Mouse (Mus musculus): Measurements from ENCODE around the gene Ugt1a5. TPM values are rescaled to one million over a fixed set of nuclear protein-coding genes. Genes with fewer than 3 reads are reported as not detected.
"Not testable (repeated sequence)": the region's sequence is repeated elsewhere in the genome, so short reads cannot be mapped to it uniquely, and the experiment has no call there.

Gene Ugt1a5
- polyA plus RNA-seq, 1 experiment from 2014 or later: not detected

DNA sequence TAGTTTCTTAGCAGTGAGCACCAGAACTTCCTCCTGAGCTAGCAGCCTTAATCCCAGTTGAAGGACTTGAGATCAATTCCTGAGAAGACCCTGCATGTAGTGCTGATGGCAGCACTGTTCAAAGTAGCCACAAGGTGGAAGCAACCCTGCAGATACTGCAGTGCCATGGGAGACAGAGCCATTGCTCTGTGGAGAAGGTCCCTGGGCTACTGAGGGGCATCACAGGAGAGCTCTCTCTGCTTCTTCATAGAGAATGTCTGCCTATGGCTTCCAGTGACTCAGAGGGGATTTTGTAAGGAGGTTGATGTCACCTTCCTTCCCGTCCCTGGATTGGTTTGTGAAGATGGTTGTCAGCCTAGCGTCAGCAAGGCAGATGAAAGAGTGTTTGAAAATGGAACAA lies 15.7 kb upstream of the Ugt1a5 start:
- not testable (repeated sequence) for H3K9me3 ChIP-seq (ENCODE audit: control insufficient read depth, low read length); H3K36me3 ChIP-seq (ENCODE audit: control insufficient read depth, insufficient read depth, low read length); H3K27ac ChIP-seq (replicated peaks in 1 of 2; ENCODE audit: control insufficient read depth in 1 of 2, insufficient read depth in 1 of 2, low read depth in 2 of 2, low read length in 2 of 2); H3K27me3 ChIP-seq (ENCODE audit: control insufficient read depth, insufficient read depth, low read length); ATAC-seq (ENCODE audit: insufficient number of reproducible peaks, insufficient read depth, low FRiP score, low read depth); H3K4me3 ChIP-seq (ENCODE audit: control insufficient read depth in 1 of 2, insufficient read depth in 1 of 2, low read depth in 1 of 2, low read length in 2 of 2); H3K9ac ChIP-seq (ENCODE audit: low read length); H3K4me2 ChIP-seq (ENCODE audit: low read length); H3K4me1 ChIP-seq (ENCODE audit: control insufficient read depth in 2 of 2, insufficient read depth in 2 of 2, low read length in 2 of 2)
- 54% methylated on average over 2 of the region's 2 CpGs for WGBS

DNA sequence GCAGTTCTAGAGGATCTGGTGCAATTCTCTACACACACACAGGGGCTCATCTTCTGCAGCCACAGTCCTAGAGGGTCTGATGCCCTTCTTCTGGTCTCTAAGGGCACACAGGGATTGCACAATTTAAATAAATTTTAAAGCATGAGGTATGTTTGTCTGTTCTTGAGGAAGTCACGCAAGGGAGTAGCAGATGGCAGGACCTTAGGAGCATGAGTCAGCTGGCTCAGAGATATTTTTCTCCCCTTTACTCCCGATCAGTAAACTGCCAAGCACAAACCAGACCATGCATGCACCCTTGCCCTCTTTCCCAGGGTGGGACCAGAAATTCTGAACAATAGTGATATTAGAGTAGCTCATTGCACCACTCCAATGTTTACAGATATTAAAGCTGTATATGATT lies 7.4 kb upstream of the Ugt1a5 start:
- Histone ChIP-seq H3K27ac (replicated peaks in 1 of 2; ENCODE audit: control insufficient read depth in 1 of 2, insufficient read depth in 1 of 2, low read depth in 2 of 2, low read length in 2 of 2) (no peak overlapping the region), H3K9me3 (ENCODE audit: control insufficient read depth, low read length) (no peaks in the 10 kb centered on the region), H3K36me3 (ENCODE audit: control insufficient read depth, insufficient read depth, low read length) (no peaks in the 10 kb centered on the region), H3K9ac (ENCODE audit: low read length) (no peak overlapping the region), H3K4me3 (ENCODE audit: control insufficient read depth in 1 of 2, insufficient read depth in 1 of 2, low read depth in 1 of 2, low read length in 2 of 2) (no peak overlapping the region), H3K4me2 (ENCODE audit: low read length) (no peak overlapping the region), H3K4me1 (ENCODE audit: control insufficient read depth in 2 of 2, insufficient read depth in 2 of 2, low read length in 2 of 2) (no peaks in the 10 kb centered on the region), H3K27me3 (ENCODE audit: control insufficient read depth, insufficient read depth, low read length) (no peaks in the 10 kb centered on the region)
- ATAC-seq (ENCODE audit: insufficient number of reproducible peaks, insufficient read depth, low FRiP score, low read depth): no peak
- WGBS: 75% methylated on average over 2 of the region's 2 CpGs

DNA sequence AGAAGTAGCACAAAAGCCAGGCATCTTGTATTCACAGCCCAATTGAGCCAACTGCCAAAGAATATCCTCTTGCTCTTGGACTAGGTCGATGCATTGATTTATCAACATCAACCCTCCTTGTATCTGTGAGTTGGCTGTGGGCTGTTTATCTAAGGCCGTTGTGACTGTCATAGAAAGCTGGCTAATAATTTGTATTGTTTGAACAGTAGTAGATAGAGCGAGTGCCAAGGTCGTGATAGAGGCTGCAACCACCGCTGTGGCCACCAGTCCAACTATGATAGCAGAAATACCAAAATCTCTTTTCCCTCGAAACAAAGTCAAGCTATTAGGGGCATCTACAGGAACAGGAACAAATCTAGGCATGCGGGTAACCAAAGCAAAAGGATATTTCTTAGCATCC lies 6.4 kb downstream of the Ugt1a5 start:
- not testable (repeated sequence) for ATAC-seq (ENCODE audit: insufficient number of reproducible peaks, insufficient read depth, low FRiP score, low read depth); H3K4me3 ChIP-seq (ENCODE audit: control insufficient read depth in 1 of 2, insufficient read depth in 1 of 2, low read depth in 1 of 2, low read length in 2 of 2); H3K4me2 ChIP-seq (ENCODE audit: low read length); H3K36me3 ChIP-seq (ENCODE audit: control insufficient read depth, insufficient read depth, low read length); H3K27me3 ChIP-seq (ENCODE audit: control insufficient read depth, insufficient read depth, low read length); H3K9ac ChIP-seq (ENCODE audit: low read length); H3K27ac ChIP-seq (replicated peaks in 1 of 2; ENCODE audit: control insufficient read depth in 1 of 2, insufficient read depth in 1 of 2, low read depth in 2 of 2, low read length in 2 of 2); H3K4me1 ChIP-seq (ENCODE audit: control insufficient read depth in 2 of 2, insufficient read depth in 2 of 2, low read length in 2 of 2)
- WGBS: 75% methylated on average over 5 of the region's 7 CpGs
- peaks cover 12% of the 10 kb centered on the region; the same call in 1 of the 2 replicates for H3K9me3 ChIP-seq (ENCODE audit: control insufficient read depth, low read length)

GRCm38 (mm10) chr1:88179657-88180056 lies 13.8 kb downstream of the Ugt1a5 start:
- Histone ChIP-seq H3K36me3 (ENCODE audit: control insufficient read depth, insufficient read depth, low read length) (no peaks in the 10 kb centered on the region), H3K4me2 (ENCODE audit: low read length) (no peak overlapping the region), H3K27me3 (ENCODE audit: control insufficient read depth, insufficient read depth, low read length) (no peaks in the 10 kb centered on the region), H3K4me1 (ENCODE audit: control insufficient read depth in 2 of 2, insufficient read depth in 2 of 2, low read length in 2 of 2) (no peaks in the 10 kb centered on the region), H3K27ac (replicated peaks in 1 of 2; ENCODE audit: control insufficient read depth in 1 of 2, insufficient read depth in 1 of 2, low read depth in 2 of 2, low read length in 2 of 2) (no peak overlapping the region), H3K9ac (ENCODE audit: low read length) (no peak overlapping the region), H3K4me3 (ENCODE audit: control insufficient read depth in 1 of 2, insufficient read depth in 1 of 2, low read depth in 1 of 2, low read length in 2 of 2) (no peak overlapping the region), H3K9me3 (ENCODE audit: control insufficient read depth, low read length) (peaks cover 15% of the 10 kb centered on the region)
- WGBS: 81% methylated on average over 1 of the region's 1 CpGs
- ATAC-seq (ENCODE audit: insufficient number of reproducible peaks, insufficient read depth, low FRiP score, low read depth): no peak

- no peaks in the 10 kb centered on the region for H3K4me1 ChIP-seq (ENCODE audit: control insufficient read depth in 2 of 2, insufficient read depth in 2 of 2, low read length in 2 of 2)
- H3K36me3 ChIP-seq (ENCODE audit: control insufficient read depth, insufficient read depth, low read length): no peaks in the 10 kb centered on the region
- H3K27me3 ChIP-seq (ENCODE audit: control insufficient read depth, insufficient read depth, low read length): no peaks in the 10 kb centered on the region
- no peak overlapping the region for H3K9ac ChIP-seq (ENCODE audit: low read length)
- WGBS: 69% methylated on average over 5 of the region's 5 CpGs
- H3K27ac ChIP-seq (replicated peaks in 1 of 2; ENCODE audit: control insufficient read depth in 1 of 2, insufficient read depth in 1 of 2, low read depth in 2 of 2, low read length in 2 of 2): no peak overlapping the region
- H3K4me2 ChIP-seq (ENCODE audit: low read length): no peak overlapping the region
- no peak for ATAC-seq (ENCODE audit: insufficient number of reproducible peaks, insufficient read depth, low FRiP score, low read depth)
- no peak overlapping the region for H3K4me3 ChIP-seq (ENCODE audit: control insufficient read depth in 1 of 2, insufficient read depth in 1 of 2, low read depth in 1 of 2, low read length in 2 of 2)
- H3K9me3 ChIP-seq (ENCODE audit: control insufficient read depth, low read length): no peaks in the 10 kb centered on the region
Observed at GRCm38 (mm10) chr1:88186325-88186935, 20.6 kb downstream of the Ugt1a5 start.

- Histone ChIP-seq H3K4me3 (ENCODE audit: control insufficient read depth in 1 of 2, insufficient read depth in 1 of 2, low read depth in 1 of 2, low read length in 2 of 2) (no peak overlapping the region), H3K27me3 (ENCODE audit: control insufficient read depth, insufficient read depth, low read length) (no peaks in the 10 kb centered on the region), H3K36me3 (ENCODE audit: control insufficient read depth, insufficient read depth, low read length) (no peaks in the 10 kb centered on the region), H3K27ac (replicated peaks in 1 of 2; ENCODE audit: control insufficient read depth in 1 of 2, insufficient read depth in 1 of 2, low read depth in 2 of 2, low read length in 2 of 2) (no peak overlapping the region), H3K4me2 (ENCODE audit: low read length) (no peak overlapping the region), H3K9ac (ENCODE audit: low read length) (no peak overlapping the region), H3K4me1 (ENCODE audit: control insufficient read depth in 2 of 2, insufficient read depth in 2 of 2, low read length in 2 of 2) (no peaks in the 10 kb centered on the region), H3K9me3 (ENCODE audit: control insufficient read depth, low read length) (no peaks in the 10 kb centered on the region)
- WGBS: 64% methylated on average over 3 of the region's 3 CpGs
- no peak for ATAC-seq (ENCODE audit: insufficient number of reproducible peaks, insufficient read depth, low FRiP score, low read depth)
Observed at GRCm38 (mm10) chr1:88192136-88192535, 26.3 kb downstream of the Ugt1a5 start.

GRCm38 (mm10) chr1:88195687-88196086 lies 29.9 kb downstream of the Ugt1a5 start:
- H3K4me3 ChIP-seq (ENCODE audit: control insufficient read depth in 1 of 2, insufficient read depth in 1 of 2, low read depth in 1 of 2, low read length in 2 of 2): no peak overlapping the region
- H3K4me2 ChIP-seq (ENCODE audit: low read length): no peak overlapping the region
- no peaks in the 10 kb centered on the region for H3K4me1 ChIP-seq (ENCODE audit: control insufficient read depth in 2 of 2, insufficient read depth in 2 of 2, low read length in 2 of 2)
- H3K27me3 ChIP-seq (ENCODE audit: control insufficient read depth, insufficient read depth, low read length): no peaks in the 10 kb centered on the region
- H3K36me3 ChIP-seq (ENCODE audit: control insufficient read depth, insufficient read depth, low read length): no peaks in the 10 kb centered on the region
- H3K9ac ChIP-seq (ENCODE audit: low read length): no peak overlapping the region
- H3K9me3 ChIP-seq (ENCODE audit: control insufficient read depth, low read length): no peaks in the 10 kb centered on the region
- H3K27ac ChIP-seq (replicated peaks in 1 of 2; ENCODE audit: control insufficient read depth in 1 of 2, insufficient read depth in 1 of 2, low read depth in 2 of 2, low read length in 2 of 2): no peak overlapping the region
- WGBS: 95% methylated on average over 1 of the region's 1 CpGs
- no peak for ATAC-seq (ENCODE audit: insufficient number of reproducible peaks, insufficient read depth, low FRiP score, low read depth)

DNA sequence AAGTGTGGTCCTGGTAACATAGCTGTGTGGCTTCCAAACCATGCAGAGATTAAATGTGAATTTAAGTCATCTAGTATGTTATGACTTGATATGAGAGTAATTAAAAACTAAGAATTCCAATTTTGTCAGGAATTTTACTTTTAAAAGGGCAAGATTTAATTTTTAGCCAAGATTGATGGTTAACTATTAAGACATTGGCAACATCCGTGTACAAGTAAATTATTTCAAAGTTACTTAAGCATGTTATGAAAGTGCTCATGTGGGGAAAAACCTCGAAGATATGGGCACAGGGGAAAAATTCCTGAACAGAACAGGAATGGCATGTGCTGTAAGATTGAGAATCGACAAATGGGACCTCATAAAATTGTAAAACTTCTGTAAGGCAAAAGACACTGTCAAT lies 31.6 kb downstream of the Ugt1a5 start:
- 75% methylated on average over 3 of the region's 3 CpGs for WGBS
- no peaks in the 10 kb centered on the region for H3K27me3 ChIP-seq (ENCODE audit: control insufficient read depth, insufficient read depth, low read length)
- H3K27ac ChIP-seq (replicated peaks in 1 of 2; ENCODE audit: control insufficient read depth in 1 of 2, insufficient read depth in 1 of 2, low read depth in 2 of 2, low read length in 2 of 2): no peak overlapping the region
- ATAC-seq (ENCODE audit: insufficient number of reproducible peaks, insufficient read depth, low FRiP score, low read depth): no peak
- H3K4me1 ChIP-seq (ENCODE audit: control insufficient read depth in 2 of 2, insufficient read depth in 2 of 2, low read length in 2 of 2): no peaks in the 10 kb centered on the region
- no peak overlapping the region for H3K4me2 ChIP-seq (ENCODE audit: low read length)
- H3K4me3 ChIP-seq (ENCODE audit: control insufficient read depth in 1 of 2, insufficient read depth in 1 of 2, low read depth in 1 of 2, low read length in 2 of 2): no peak overlapping the region
- H3K36me3 ChIP-seq (ENCODE audit: control insufficient read depth, insufficient read depth, low read length): no peaks in the 10 kb centered on the region
- H3K9ac ChIP-seq (ENCODE audit: low read length): no peak overlapping the region
- no peaks in the 10 kb centered on the region for H3K9me3 ChIP-seq (ENCODE audit: control insufficient read depth, low read length)

All from heart, embryonic 14.5 days (tissue).